Comparison of ENCODE assay signal across 37 mouse cellular contexts in the genomic region with DNA sequence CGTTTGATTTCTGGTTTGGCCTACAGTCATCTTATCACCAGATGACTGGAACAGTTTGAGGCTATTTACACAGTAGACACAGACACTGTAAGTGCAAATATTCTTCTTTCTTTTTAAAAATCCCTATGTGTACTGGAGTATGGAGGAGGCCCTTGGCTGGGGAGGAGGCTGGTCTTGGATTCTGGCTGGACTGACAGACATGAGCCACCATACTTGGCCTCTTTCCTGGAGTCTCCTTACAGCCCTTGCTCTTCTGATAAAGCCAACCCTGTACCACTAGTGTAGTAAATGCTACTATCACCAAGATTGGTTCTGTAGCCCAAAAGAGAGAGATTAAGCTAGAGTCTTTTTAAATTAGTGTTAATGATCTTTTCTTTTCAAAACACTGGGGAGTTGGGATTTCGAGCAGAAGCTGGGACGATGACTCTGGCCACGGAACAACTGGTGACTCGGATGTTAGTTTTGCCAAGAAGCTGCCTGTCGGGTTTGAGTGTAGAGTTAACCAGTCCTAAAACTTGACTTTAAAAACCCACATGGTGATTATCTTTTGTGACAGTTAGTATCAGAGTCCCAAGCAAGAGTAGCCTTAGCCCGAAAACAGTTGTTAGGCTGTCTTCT. TPM values are rescaled to one million over a fixed set of nuclear protein-coding genes. Genes with fewer than 3 reads are reported as not detected.
DNase-seq lines count a peak whose midpoint lies in the region; ATAC-seq and TF ChIP-seq lines count a peak whose summit lies in the region.
"Had no signal": no experiment of that assay in that cellular context is flagged by ENCODE, and none has a peak within 500 bp of the region (broad histone marks: within the 10 kb centered on the region; RNA-seq: fewer than 3 reads in every experiment).

No protein-coding gene starts in this region.

- no peaks in the 10 kb centered on the region for H3K27me3 ChIP-seq in heart, embryonic 15.5 days
- H3K27me3 ChIP-seq in lung, embryonic 16.5 days (ENCODE audit: control insufficient read depth, insufficient read depth, low read depth, low read length), result no peaks in the 10 kb centered on the region
- no peaks in the 10 kb centered on the region for H3K27me3 ChIP-seq in midbrain, postnatal 0 days (ENCODE audit: insufficient read depth, low read length)
- H3K27me3 ChIP-seq: embryonic facial prominence, embryonic 15.5 days; kidney, embryonic 15.5 days; limb, embryonic 12.5 days; liver, embryonic 15.5 days; midbrain, embryonic 12.5 days; neural tube, embryonic 13.5 days had no signal

- peaks cover 33% of the 10 kb centered on the region for H3K36me3 ChIP-seq in heart, embryonic 15.5 days
- H3K36me3 ChIP-seq in lung, embryonic 16.5 days (ENCODE audit: control insufficient read depth, insufficient read depth, low read length), result peaks cover 17% of the 10 kb centered on the region
- H3K36me3 ChIP-seq in midbrain, postnatal 0 days (ENCODE audit: insufficient read depth, low read length), result peaks cover 27% of the 10 kb centered on the region
- H3K36me3 ChIP-seq: liver, embryonic 15.5 days had no signal

- H3K27ac ChIP-seq in heart, embryonic 15.5 days, result 0 out of 2 replicates have a peak overlapping the region, but pooled peaks have one; percentile 11
- H3K27ac ChIP-seq in lung, embryonic 16.5 days (ENCODE audit: low read length), result peak overlapping the region; percentile 27; the same call in 1 of the 2 replicates
- no peak overlapping the region for H3K27ac ChIP-seq in midbrain, postnatal 0 days (ENCODE audit: low read depth, low read length)
- H3K27ac ChIP-seq: embryonic facial prominence, embryonic 10.5 days; embryonic facial prominence, embryonic 15.5 days; kidney, embryonic 15.5 days; limb, embryonic 12.5 days; liver, embryonic 15.5 days; midbrain, embryonic 12.5 days; neural tube, embryonic 13.5 days had no signal

- peaks cover 32% of the 10 kb centered on the region for H3K4me1 ChIP-seq in heart, embryonic 15.5 days (replicated peaks)
- peaks cover 27% of the 10 kb centered on the region for H3K4me1 ChIP-seq in lung, embryonic 16.5 days (replicated peaks; ENCODE audit: control insufficient read depth, insufficient read depth, low read length)
- H3K4me1 ChIP-seq in midbrain, postnatal 0 days (ENCODE audit: insufficient read depth, low read length), result no peaks in the 10 kb centered on the region
- H3K4me1 ChIP-seq: embryonic facial prominence, embryonic 15.5 days; limb, embryonic 12.5 days; liver, embryonic 15.5 days; megakaryocyte, embryonic 14.5 days; midbrain, embryonic 12.5 days; neural tube, embryonic 13.5 days had no signal

- DNase-seq in gastrocnemius, postnatal 14 days, result peak; percentile 29
- no peak for DNase-seq in gastrocnemius, postnatal 4 days (ENCODE audit: low spot score in 2 of 2)
- no peak for DNase-seq in heart, adult 8-10 months (ENCODE audit: low spot score)
- DNase-seq in lung, postnatal 36 days, result no peak
- peak; percentile 49 for DNase-seq in NIH3T3 (ENCODE audit: low read depth)
- DNase-seq in midbrain, postnatal 0 days (ENCODE audit: low spot score), result no peak
- DNase-seq: adrenal gland, adult 8-10 months; cerebellum, adult 8-10 months; cerebellum, postnatal 25 days; kidney, adult 18-20 months; kidney, postnatal 25 days; thymus, adult 2 months; thymus, postnatal 36 days had no signal

- no peak for TF ChIP-seq CTCF in midbrain, postnatal 0 days (IDR thresholded peaks at IDR 0.05)

- H3K4me2 ChIP-seq in heart, embryonic 15.5 days, result no peak overlapping the region
- H3K4me2 ChIP-seq in lung, embryonic 16.5 days (ENCODE audit: low read depth, low read length), result no peak overlapping the region
- no peak overlapping the region for H3K4me2 ChIP-seq in midbrain, postnatal 0 days (ENCODE audit: low read depth, low read length, poor library complexity, severe bottlenecking)
- H3K4me2 ChIP-seq: embryonic facial prominence, embryonic 15.5 days; kidney, embryonic 15.5 days; limb, embryonic 12.5 days; liver, embryonic 15.5 days; midbrain, embryonic 12.5 days; neural tube, embryonic 13.5 days had no signal

- ATAC-seq in heart, embryonic 15.5 days (replicated peaks; ENCODE audit: insufficient number of reproducible peaks, insufficient read depth, low FRiP score, low read depth), result no peak
- no peak for ATAC-seq in lung, embryonic 16.5 days (ENCODE audit: low read depth)
- ATAC-seq in midbrain, postnatal 0 days (ENCODE audit: low FRiP score), result no peak
- ATAC-seq: activated CD4-positive, CD25-positive, alpha-beta regulatory T cell, adult 4 months; CD4-positive, CD25-positive, alpha-beta regulatory T cell, adult 4 months; forebrain, embryonic 14.5 days; hindbrain, embryonic 16.5 days had no signal

- H3K4me3 ChIP-seq in heart, embryonic 15.5 days, result no peak overlapping the region
- H3K4me3 ChIP-seq in lung, embryonic 16.5 days (ENCODE audit: low read length), result no peak overlapping the region
- H3K4me3 ChIP-seq in midbrain, postnatal 0 days (ENCODE audit: low read depth, low read length), result no peak overlapping the region
- H3K4me3 ChIP-seq: embryonic facial prominence, embryonic 10.5 days; embryonic facial prominence, embryonic 15.5 days; kidney, embryonic 15.5 days; limb, embryonic 12.5 days; liver, embryonic 15.5 days; megakaryocyte, embryonic 14.5 days; midbrain, embryonic 12.5 days; neural tube, embryonic 13.5 days had no signal

- 66% methylated on average over 7 of the region's 7 CpGs for WGBS in heart, embryonic 15.5 days
- WGBS in lung, embryonic 16.5 days, result 77% methylated on average over 7 of the region's 7 CpGs
- WGBS in midbrain, postnatal 0 days, result 85% methylated on average over 7 of the region's 7 CpGs

- H3K9ac ChIP-seq in heart, embryonic 15.5 days, result no peak overlapping the region
- H3K9ac ChIP-seq in lung, embryonic 16.5 days (ENCODE audit: low read length), result no peak overlapping the region
- H3K9ac ChIP-seq in midbrain, postnatal 0 days (replicated peaks; ENCODE audit: low read length, poor library complexity, severe bottlenecking), result no peak overlapping the region
- H3K9ac ChIP-seq: embryonic facial prominence, embryonic 15.5 days; kidney, embryonic 15.5 days; limb, embryonic 12.5 days; liver, embryonic 15.5 days; midbrain, embryonic 12.5 days; neural tube, embryonic 13.5 days had no signal

- intact Hi-C loops in gastrocnemius, postnatal 14 days (cut with DNase I; ENCODE audit: low total_unique reads), result no loop called here

- H3K9me3 ChIP-seq in heart, embryonic 15.5 days (replicated peaks), result no peaks in the 10 kb centered on the region
- no peaks in the 10 kb centered on the region for H3K9me3 ChIP-seq in lung, embryonic 16.5 days (ENCODE audit: control insufficient read depth, low read length)
- H3K9me3 ChIP-seq in midbrain, postnatal 0 days (ENCODE audit: low read length), result no peaks in the 10 kb centered on the region
- H3K9me3 ChIP-seq: embryonic facial prominence, embryonic 10.5 days; embryonic facial prominence, embryonic 15.5 days; kidney, embryonic 15.5 days; limb, embryonic 12.5 days; liver, embryonic 15.5 days; megakaryocyte, embryonic 14.5 days; midbrain, embryonic 12.5 days; neural tube, embryonic 13.5 days had no signal

RNA-seq across cellular contexts. Expression of a gene that starts 40.1 kb away (rescaled TPM):
- total RNA-seq in gastrocnemius, postnatal 14 days (2021), result 10 to 100 TPM in 1 of 2 experiments, 1 to 10 TPM in 1; 7.5 to 13.9 TPM
- total RNA-seq in gastrocnemius, postnatal 4 days (2021), result 10 to 100 TPM; 19.5 to 21.1 TPM
- polyA plus RNA-seq in heart, embryonic 15.5 days (2015; fragmentation: Nextera tagmentation; extraction: Ambion mirVana), result 21.6 and 22.7 TPM in 2 replicates
- 10 to 100 TPM; 14.0 to 21.4 (median 15.6) TPM for total RNA-seq in heart, adult 8-10 months (2022)
- polyA plus RNA-seq in lung, embryonic 16.5 days (2015; fragmentation: Nextera tagmentation; extraction: Ambion mirVana), result 36.3 and 38.2 TPM in 2 replicates
- total RNA-seq in midbrain, postnatal 0 days (2014; rRNA removed), result 34.1 and 36.7 TPM in 2 replicates
- 41.9 and 45.7 TPM in 2 replicates for polyA plus RNA-seq in midbrain, postnatal 0 days (2015; fragmentation: Nextera tagmentation; extraction: Ambion mirVana)
- polyA plus RNA-seq: activated CD4-positive, CD25-positive, alpha-beta regulatory T cell, adult 4 months had no signal

RNA-seq across cellular contexts. Expression of a gene that starts 51.1 kb away (rescaled TPM):
- under 1 TPM; 0.78 to 0.86 TPM for total RNA-seq in gastrocnemius, postnatal 14 days (2021)
- 1 to 10 TPM; 3.2 to 3.4 TPM for total RNA-seq in gastrocnemius, postnatal 4 days (2021)
- 1.3 and 2.0 TPM in 2 replicates for polyA plus RNA-seq in heart, embryonic 15.5 days (2015; fragmentation: Nextera tagmentation; extraction: Ambion mirVana)
- total RNA-seq in heart, adult 8-10 months (2022), result 1 to 10 TPM in 1 of 4 experiments, under 1 TPM in 3; 0.38 to 2.0 (median 0.60) TPM
- polyA plus RNA-seq in lung, embryonic 16.5 days (2015; fragmentation: Nextera tagmentation; extraction: Ambion mirVana), result 1.0 and 1.3 TPM in 2 replicates
- 2.2 and 3.2 TPM in 2 replicates for total RNA-seq in midbrain, postnatal 0 days (2014; rRNA removed)
- 0.54 and 0.66 TPM in 2 replicates for polyA plus RNA-seq in midbrain, postnatal 0 days (2015; fragmentation: Nextera tagmentation; extraction: Ambion mirVana)
- total RNA-seq: granulocyte monocyte progenitor cell, adult 5-6 weeks had no signal

RNA-seq across cellular contexts. Expression of a gene that starts 53.8 kb away (rescaled TPM):
- total RNA-seq in gastrocnemius, postnatal 14 days (2021), result not detected
- not detected for total RNA-seq in gastrocnemius, postnatal 4 days (2021)
- not detected in 2 replicates for polyA plus RNA-seq in heart, embryonic 15.5 days (2015; fragmentation: Nextera tagmentation; extraction: Ambion mirVana)
- total RNA-seq in heart, adult 8-10 months (2022), result not detected
- not detected in 2 replicates for polyA plus RNA-seq in lung, embryonic 16.5 days (2015; fragmentation: Nextera tagmentation; extraction: Ambion mirVana)
- total RNA-seq in midbrain, postnatal 0 days (2014; rRNA removed), result not detected in 2 replicates
- not detected in 2 replicates for polyA plus RNA-seq in midbrain, postnatal 0 days (2015; fragmentation: Nextera tagmentation; extraction: Ambion mirVana)
- total RNA-seq: adrenal gland, adult 8-10 months; adrenal gland, postnatal 4 days; gastrocnemius, adult 18-20 months; granulocyte monocyte progenitor cell, adult 5-6 weeks; layer of hippocampus, adult 18-20 months; layer of hippocampus, postnatal 10 days; left cerebral cortex, adult 18-20 months; left cerebral cortex, postnatal 25 days; liver, adult 2 months had no signal
- polyA plus RNA-seq: activated CD4-positive, CD25-positive, alpha-beta regulatory T cell, adult 4 months; CD4-positive, CD25-positive, alpha-beta regulatory T cell, adult 4 months; embryonic facial prominence, embryonic 10.5 days; embryonic facial prominence, embryonic 15.5 days; forebrain, embryonic 14.5 days; hindbrain, embryonic 11.5 days; hindbrain, embryonic 16.5 days; intestine, embryonic 14.5 days; kidney, embryonic 15.5 days; limb, embryonic 12.5 days; liver, adult 2 months; liver, embryonic 15.5 days; midbrain, embryonic 12.5 days; neural tube, embryonic 13.5 days; thymus, adult 2 months had no signal

Comparison
In these comparisons a context has a peak if more than half of its experiments do, and no peak if none do; other contexts are left out.
1. DNase-seq: peak in gastrocnemius, postnatal 14 days (single experiment) and NIH3T3 (single experiment); none in gastrocnemius, postnatal 4 days (0 of 2), heart, adult 8-10 months (single experiment), lung, postnatal 36 days (single experiment) and midbrain, postnatal 0 days (single experiment).